Mouse (Mus musculus) liver, adult 2 months (tissue): ENCODE measurements around the gene Vwa8.

ENCODE experiments used
- CTCF ChIP-seq: fragments of 200-500 bp; IDR thresholded peaks from 2 replicates; pipeline ENCODE4 v1.5.1; 2011; ENCODE audit warnings: low read depth, low read length, control low read depth
- POLR2A ChIP-seq: fragments of 200-500 bp; IDR thresholded peaks from 2 replicates; pipeline ENCODE4 v1.6.1; 2011; ENCODE audit warnings: low read length, control low read depth; ENCODE audit not compliant: insufficient read depth; ENCODE audit errors: extremely low read depth

GRCm38 (mm10) chr14:79244571-79244970 is 395.7 kb downstream of the Vwa8 start:
- TF ChIP-seq CTCF: no peak
- TF ChIP-seq POLR2A: no peak
